Mouse (Mus musculus): Measurements from ENCODE around the gene Olfr725. TPM values are rescaled to one million over a fixed set of nuclear protein-coding genes. Genes with fewer than 3 reads are reported as not detected.

The Olfr725 gene
- polyA plus RNA-seq, 1 experiment, result not detected

DNA sequence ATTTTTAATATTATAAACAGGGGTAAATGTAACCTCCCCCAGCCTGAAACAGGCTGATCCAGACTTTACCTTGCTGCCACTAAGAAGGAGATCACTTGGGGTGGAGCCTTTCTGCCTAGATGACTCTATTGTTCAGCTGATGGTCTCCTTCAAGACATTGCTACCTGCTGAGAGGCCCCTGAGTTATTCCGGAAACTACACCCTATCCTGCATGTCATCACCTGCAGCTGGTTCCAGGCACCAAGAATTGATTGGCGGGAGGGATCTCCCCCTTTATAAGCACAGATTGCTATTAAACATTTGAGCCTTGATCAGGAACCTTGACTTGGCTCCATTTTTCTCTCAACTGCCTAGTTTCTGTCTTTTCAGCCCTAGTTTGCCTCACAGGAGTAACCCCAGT, 8.1 kb downstream of the Olfr725 start:
- Histone ChIP-seq H3K79me2 (ENCODE audit: control insufficient read depth, insufficient read depth) (no peaks in the 10 kb centered on the region), H3K27me3 (ENCODE audit: control insufficient read depth, insufficient read depth, insufficient read length) (no peaks in the 10 kb centered on the region), H3K36me3 (ENCODE audit: control insufficient read depth, insufficient read depth) (no peaks in the 10 kb centered on the region), H3K4me3 (ENCODE audit: insufficient read depth, poor library complexity, severe bottlenecking) (no peak overlapping the region), H3ac (ENCODE audit: control insufficient read depth, insufficient read length, low read depth) (no peak overlapping the region), H3K79me3 (ENCODE audit: low read depth) (no peaks in the 10 kb centered on the region)
- TF ChIP-seq USF1 (IDR thresholded peaks at IDR 0.05; ENCODE audit: low read depth) (no peak), CTCF (IDR thresholded peaks at IDR 0.05; ENCODE audit: control insufficient read depth, insufficient read depth, insufficient read length) (no peak), FOSL1 (IDR thresholded peaks at IDR 0.05; ENCODE audit: insufficient read depth, low read length, poor library complexity, severe bottlenecking) (no peak), MYOG (IDR thresholded peaks at IDR 0.05; ENCODE audit: control insufficient read depth, extremely low read depth, insufficient read length) (no peak), CEBPB (IDR thresholded peaks at IDR 0.05; ENCODE audit: low read depth) (no peak), MAX (IDR thresholded peaks at IDR 0.05) (no peak), MYOD1 (IDR thresholded peaks at IDR 0.05; ENCODE audit: control insufficient read depth, insufficient read length, low read depth) (no peak)

DNA sequence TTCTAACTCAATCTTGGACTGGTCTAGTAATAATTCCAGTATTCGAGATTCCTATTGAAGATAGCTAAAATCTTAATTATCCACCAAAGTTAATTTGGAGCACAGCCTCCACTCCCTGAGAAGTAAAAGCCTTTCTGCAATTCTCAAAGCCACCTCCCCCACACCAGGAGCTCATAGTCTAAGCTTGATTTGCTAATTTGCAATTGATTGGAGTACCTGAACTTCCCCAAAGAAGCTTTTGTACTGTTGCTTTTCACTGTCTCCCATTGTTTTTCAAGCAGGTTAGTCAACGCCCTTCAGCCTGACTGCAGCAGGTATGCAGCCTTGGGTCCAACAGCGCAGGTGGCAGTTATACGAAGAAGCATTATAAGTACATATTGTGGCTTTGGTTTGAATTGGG, 8.8 kb downstream of the Olfr725 start:
- TF ChIP-seq FOSL1 (IDR thresholded peaks at IDR 0.05; ENCODE audit: insufficient read depth, low read length, poor library complexity, severe bottlenecking) (no peak), CEBPB (IDR thresholded peaks at IDR 0.05; ENCODE audit: low read depth) (no peak), MYOG (IDR thresholded peaks at IDR 0.05; ENCODE audit: control insufficient read depth, extremely low read depth, insufficient read length) (no peak), MAX (IDR thresholded peaks at IDR 0.05) (no peak), USF1 (IDR thresholded peaks at IDR 0.05; ENCODE audit: low read depth) (no peak), CTCF (IDR thresholded peaks at IDR 0.05; ENCODE audit: control insufficient read depth, insufficient read depth, insufficient read length) (no peak)
- Histone ChIP-seq H3ac (ENCODE audit: control insufficient read depth, insufficient read length, low read depth) (no peak overlapping the region), H3K36me3 (ENCODE audit: control insufficient read depth, insufficient read depth) (no peaks in the 10 kb centered on the region), H3K79me3 (ENCODE audit: low read depth) (no peaks in the 10 kb centered on the region), H3K27me3 (ENCODE audit: control insufficient read depth, insufficient read depth, insufficient read length) (no peaks in the 10 kb centered on the region), H3K4me3 (ENCODE audit: insufficient read depth, poor library complexity, severe bottlenecking) (no peak overlapping the region), H3K79me2 (ENCODE audit: control insufficient read depth, insufficient read depth) (no peaks in the 10 kb centered on the region)

DNA sequence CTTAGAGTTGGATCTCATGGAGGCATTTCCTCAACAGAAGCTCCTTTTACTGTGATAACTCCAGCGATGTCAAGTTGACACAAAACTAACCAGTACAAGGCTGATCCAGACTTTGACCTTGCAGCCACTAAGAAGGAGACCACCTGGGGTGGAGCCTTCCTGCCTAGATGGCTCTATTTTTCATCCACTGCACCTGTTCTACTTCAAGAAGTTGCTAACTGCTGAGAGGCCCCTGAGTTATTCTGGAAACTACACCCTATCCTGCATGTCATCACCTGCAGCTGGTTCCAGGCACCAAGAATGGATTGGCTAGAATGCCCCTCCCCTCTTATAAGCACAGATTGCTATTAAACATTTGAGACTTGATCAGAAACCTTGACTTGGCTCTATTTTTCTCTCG, 13.8 kb downstream of the Olfr725 start:
- TF ChIP-seq USF1 (IDR thresholded peaks at IDR 0.05; ENCODE audit: low read depth) (no peak), MYOG (IDR thresholded peaks at IDR 0.05; ENCODE audit: control insufficient read depth, extremely low read depth, insufficient read length) (no peak), CEBPB (IDR thresholded peaks at IDR 0.05; ENCODE audit: low read depth) (no peak), MYOD1 (IDR thresholded peaks at IDR 0.05; ENCODE audit: control insufficient read depth, insufficient read length, low read depth) (no peak), CTCF (IDR thresholded peaks at IDR 0.05; ENCODE audit: control insufficient read depth, insufficient read depth, insufficient read length) (no peak), MAX (IDR thresholded peaks at IDR 0.05) (no peak), FOSL1 (IDR thresholded peaks at IDR 0.05; ENCODE audit: insufficient read depth, low read length, poor library complexity, severe bottlenecking) (no peak)
- Histone ChIP-seq H3K79me2 (ENCODE audit: control insufficient read depth, insufficient read depth) (no peaks in the 10 kb centered on the region), H3K27me3 (ENCODE audit: control insufficient read depth, insufficient read depth, insufficient read length) (no peaks in the 10 kb centered on the region), H3K36me3 (ENCODE audit: control insufficient read depth, insufficient read depth) (no peaks in the 10 kb centered on the region), H3K4me3 (ENCODE audit: insufficient read depth, poor library complexity, severe bottlenecking) (no peak overlapping the region), H3ac (ENCODE audit: control insufficient read depth, insufficient read length, low read depth) (no peak overlapping the region), H3K79me3 (ENCODE audit: low read depth) (no peaks in the 10 kb centered on the region)

Other genes with a start within 250 kb of the Olfr725 start
- not detected for gene Olfr722, start 138.4 kb downstream of the Olfr725 start, polyA plus RNA-seq (2012; fragmentation: generic; extraction: Trizol)
- not detected for gene Olfr723, start 108.6 kb downstream of the Olfr725 start, polyA plus RNA-seq (2012; fragmentation: generic; extraction: Trizol)
- not detected for gene Olfr724, start 77.1 kb downstream of the Olfr725 start, polyA plus RNA-seq (2012; fragmentation: generic; extraction: Trizol)
- gene Olfr726, start 50.6 kb upstream of the Olfr725 start, polyA plus RNA-seq (2012; fragmentation: generic; extraction: Trizol), result not detected
- not detected for gene Olfr727, start 82.8 kb upstream of the Olfr725 start, polyA plus RNA-seq (2012; fragmentation: generic; extraction: Trizol)
- not detected for gene Olfr728, start 102.3 kb upstream of the Olfr725 start, polyA plus RNA-seq (2012; fragmentation: generic; extraction: Trizol)
- not detected for gene Olfr729, start 112.5 kb upstream of the Olfr725 start, polyA plus RNA-seq (2012; fragmentation: generic; extraction: Trizol)
- not detected for gene Olfr730, start 147.8 kb upstream of the Olfr725 start, polyA plus RNA-seq (2012; fragmentation: generic; extraction: Trizol)
- gene Olfr731, start 201.5 kb upstream of the Olfr725 start, polyA plus RNA-seq (2012; fragmentation: generic; extraction: Trizol), result not detected
- not detected for gene Olfr732, start 243.8 kb upstream of the Olfr725 start, polyA plus RNA-seq (2012; fragmentation: generic; extraction: Trizol)

Data from C2C12 (cell line).